Mouse (Mus musculus): ENCODE data around the gene Ccl6. TPM values are rescaled to one million over a fixed set of nuclear protein-coding genes. Genes with fewer than 3 reads are reported as not detected.

The Ccl6 gene
- polyA plus RNA-seq, 1 experiment from 2014 or later = 0.81 TPM

DNA sequence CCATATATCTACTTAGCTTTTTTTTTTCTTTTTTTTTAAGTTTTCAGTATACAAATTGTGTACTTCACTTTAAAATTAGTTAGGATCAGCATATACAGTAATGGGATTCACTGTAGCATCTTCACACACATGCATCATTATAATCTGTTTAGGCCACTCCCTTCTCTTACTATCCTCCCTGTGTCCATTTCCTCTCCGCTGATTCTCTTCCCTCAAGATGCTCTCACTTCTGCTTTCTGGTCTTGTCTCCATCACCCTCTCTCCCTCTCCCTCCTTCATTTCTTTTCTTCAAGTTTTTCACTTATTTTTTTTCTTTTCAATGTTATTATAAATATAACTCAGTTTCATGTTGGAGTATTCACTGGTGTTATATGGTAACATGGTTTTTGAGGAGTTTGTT, 26.1 kb upstream of the Ccl6 start:
- Histone ChIP-seq H3K27ac (no peak overlapping the region), H3K36me3 (no peaks in the 10 kb centered on the region), H3K9me3 (replicated peaks) (no peaks in the 10 kb centered on the region), H3K4me3 (no peak overlapping the region), H3K27me3 (no peaks in the 10 kb centered on the region), H3K4me2 (replicated peaks) (no peak overlapping the region), H3K4me1 (no peaks in the 10 kb centered on the region), H3K9ac (no peak overlapping the region)
- 91% methylated on average over 1 of the region's 1 CpGs for WGBS
- ATAC-seq (ENCODE audit: low FRiP score) = no peak

- Histone ChIP-seq H3K27ac (no peak overlapping the region), H3K27me3 (no peaks in the 10 kb centered on the region), H3K36me3 (no peaks in the 10 kb centered on the region), H3K4me3 (no peak overlapping the region), H3K9ac (no peak overlapping the region), H3K9me3 (replicated peaks) (no peaks in the 10 kb centered on the region), H3K4me1 (no peaks in the 10 kb centered on the region), H3K4me2 (replicated peaks) (no peak overlapping the region)
- WGBS = 55% methylated on average over 5 of the region's 5 CpGs
- no peak for ATAC-seq (ENCODE audit: low FRiP score)
Observed at GRCm38 (mm10) chr11:83618238-83618637, 25.4 kb upstream of the Ccl6 start.

GRCm38 (mm10) chr11:83616586-83616985, 23.7 kb upstream of the Ccl6 start:
- no peak for ATAC-seq (ENCODE audit: low FRiP score)
- no peak overlapping the region for H3K4me3 ChIP-seq
- no peaks in the 10 kb centered on the region for H3K36me3 ChIP-seq
- no peaks in the 10 kb centered on the region for H3K9me3 ChIP-seq (replicated peaks)
- no peaks in the 10 kb centered on the region for H3K27me3 ChIP-seq
- no peak overlapping the region for H3K9ac ChIP-seq
- H3K4me2 ChIP-seq (replicated peaks) = no peak overlapping the region
- WGBS = 97% methylated on average over 1 of the region's 1 CpGs
- no peaks in the 10 kb centered on the region for H3K4me1 ChIP-seq
- no peak overlapping the region for H3K27ac ChIP-seq

DNA sequence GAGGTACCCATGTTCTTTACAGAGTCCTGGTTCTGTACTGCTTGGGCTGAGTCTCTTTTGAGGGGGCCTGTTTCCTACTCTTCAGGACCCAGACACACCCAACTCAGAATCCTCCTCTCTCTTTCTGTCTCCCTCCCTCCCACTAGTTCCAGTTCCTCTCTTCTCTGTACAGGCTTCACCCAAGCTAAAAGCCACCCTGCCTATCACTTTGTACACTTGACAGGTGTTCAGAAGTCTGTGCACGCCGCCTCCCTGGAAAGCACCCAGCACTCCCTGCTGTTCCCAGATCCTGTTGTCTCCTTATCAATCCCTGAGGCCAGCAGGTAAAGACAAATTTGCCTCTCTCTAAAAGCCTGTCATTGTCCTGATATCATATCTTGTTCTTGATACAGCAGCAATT, 18.0 kb upstream of the Ccl6 start:
- Histone ChIP-seq H3K9me3 (replicated peaks) (no peaks in the 10 kb centered on the region), H3K4me2 (replicated peaks) (no peak overlapping the region), H3K27me3 (no peaks in the 10 kb centered on the region), H3K27ac (no peak overlapping the region), H3K4me3 (no peak overlapping the region), H3K9ac (no peak overlapping the region), H3K36me3 (no peaks in the 10 kb centered on the region), H3K4me1 (no peaks in the 10 kb centered on the region)
- ATAC-seq (ENCODE audit: low FRiP score) = no peak
- WGBS = 93% methylated on average over 2 of the region's 2 CpGs

GRCm38 (mm10) chr11:83606396-83606795, 13.5 kb upstream of the Ccl6 start:
- Histone ChIP-seq H3K4me3 (no peak overlapping the region), H3K4me1 (no peaks in the 10 kb centered on the region), H3K9me3 (replicated peaks) (no peaks in the 10 kb centered on the region), H3K4me2 (replicated peaks) (no peak overlapping the region), H3K27me3 (no peaks in the 10 kb centered on the region), H3K36me3 (no peaks in the 10 kb centered on the region), H3K9ac (no peak overlapping the region), H3K27ac (no peak overlapping the region)
- WGBS = 50% methylated on average over 1 of the region's 1 CpGs
- no peak for ATAC-seq (ENCODE audit: low FRiP score)

DNA sequence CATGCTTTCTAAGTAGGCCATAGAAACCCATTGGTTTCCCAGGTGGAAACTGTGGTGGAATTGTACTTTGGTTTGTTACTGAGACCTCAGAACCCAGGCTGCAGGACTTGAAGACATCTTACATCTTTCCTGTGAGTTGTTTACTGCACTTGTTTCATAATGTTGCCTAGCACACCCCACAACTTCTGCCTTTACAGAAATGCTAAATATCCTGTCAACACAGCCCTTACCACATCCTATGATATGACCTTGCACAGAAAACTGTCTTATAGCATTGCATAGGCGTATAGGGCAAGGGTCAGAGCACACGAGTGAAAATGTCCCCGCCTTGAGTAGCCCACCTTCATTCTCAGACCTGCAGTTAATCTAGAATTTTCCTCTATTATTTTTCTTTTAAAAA, 12.6 kb upstream of the Ccl6 start:
- H3K4me3 ChIP-seq = no peak overlapping the region
- H3K36me3 ChIP-seq = no peaks in the 10 kb centered on the region
- no peak overlapping the region for H3K4me2 ChIP-seq (replicated peaks)
- 93% methylated on average over 3 of the region's 3 CpGs for WGBS
- no peaks in the 10 kb centered on the region for H3K9me3 ChIP-seq (replicated peaks)
- ATAC-seq (ENCODE audit: low FRiP score) = no peak
- H3K27ac ChIP-seq = no peak overlapping the region
- H3K4me1 ChIP-seq = no peaks in the 10 kb centered on the region
- no peak overlapping the region for H3K9ac ChIP-seq
- H3K27me3 ChIP-seq = no peaks in the 10 kb centered on the region

GRCm38 (mm10) chr11:83604698-83605097, 11.8 kb upstream of the Ccl6 start:
- no peak for ATAC-seq (ENCODE audit: low FRiP score)
- no peaks in the 10 kb centered on the region for H3K36me3 ChIP-seq
- no peak overlapping the region for H3K27ac ChIP-seq
- no peak overlapping the region for H3K9ac ChIP-seq
- H3K4me1 ChIP-seq = no peaks in the 10 kb centered on the region
- no peak overlapping the region for H3K4me2 ChIP-seq (replicated peaks)
- H3K27me3 ChIP-seq = no peaks in the 10 kb centered on the region
- H3K4me3 ChIP-seq = no peak overlapping the region
- H3K9me3 ChIP-seq (replicated peaks) = no peaks in the 10 kb centered on the region
- 83% methylated on average over 4 of the region's 4 CpGs for WGBS

DNA sequence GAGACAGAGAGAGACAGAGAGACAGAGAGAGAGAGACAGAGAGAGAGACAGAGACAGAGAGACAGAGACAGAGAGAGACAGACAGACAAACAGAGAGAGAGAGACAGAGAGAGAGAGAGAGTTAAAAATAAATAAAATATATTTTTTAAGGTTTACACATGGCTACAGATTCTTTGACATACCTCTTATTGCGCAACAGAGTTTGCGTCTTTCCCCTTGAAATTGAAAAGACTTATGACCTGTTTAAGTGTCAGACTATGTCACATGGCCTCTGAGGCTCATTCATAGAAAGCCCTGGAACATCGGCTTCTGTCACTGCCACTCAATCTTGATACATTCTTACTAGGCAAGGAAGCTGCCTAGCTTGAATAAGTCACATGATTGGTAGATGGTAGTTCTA, 10.5 kb upstream of the Ccl6 start:
- no peak overlapping the region for H3K4me2 ChIP-seq (replicated peaks)
- no peaks in the 10 kb centered on the region for H3K36me3 ChIP-seq
- H3K27ac ChIP-seq = no peak overlapping the region
- no peaks in the 10 kb centered on the region for H3K27me3 ChIP-seq
- 90% methylated on average over 3 of the region's 3 CpGs for WGBS
- H3K4me3 ChIP-seq = no peak overlapping the region
- no peaks in the 10 kb centered on the region for H3K9me3 ChIP-seq (replicated peaks)
- no peaks in the 10 kb centered on the region for H3K4me1 ChIP-seq
- ATAC-seq (ENCODE audit: low FRiP score) = no peak
- H3K9ac ChIP-seq = no peak overlapping the region

GRCm38 (mm10) chr11:83600576-83600975, 7.7 kb upstream of the Ccl6 start:
- H3K4me3 ChIP-seq = no peak overlapping the region
- H3K27ac ChIP-seq = no peak overlapping the region
- H3K4me2 ChIP-seq (replicated peaks) = no peak overlapping the region
- ATAC-seq (ENCODE audit: low FRiP score) = no peak
- no peaks in the 10 kb centered on the region for H3K36me3 ChIP-seq
- 88% methylated on average over 2 of the region's 2 CpGs for WGBS
- no peaks in the 10 kb centered on the region for H3K9me3 ChIP-seq (replicated peaks)
- no peak overlapping the region for H3K9ac ChIP-seq
- H3K4me1 ChIP-seq = no peaks in the 10 kb centered on the region
- H3K27me3 ChIP-seq = no peaks in the 10 kb centered on the region

- no peaks in the 10 kb centered on the region for H3K27me3 ChIP-seq
- 95% methylated on average over 3 of the region's 3 CpGs for WGBS
Observed at GRCm38 (mm10) chr11:83598991-83599390, 6.1 kb upstream of the Ccl6 start.

DNA sequence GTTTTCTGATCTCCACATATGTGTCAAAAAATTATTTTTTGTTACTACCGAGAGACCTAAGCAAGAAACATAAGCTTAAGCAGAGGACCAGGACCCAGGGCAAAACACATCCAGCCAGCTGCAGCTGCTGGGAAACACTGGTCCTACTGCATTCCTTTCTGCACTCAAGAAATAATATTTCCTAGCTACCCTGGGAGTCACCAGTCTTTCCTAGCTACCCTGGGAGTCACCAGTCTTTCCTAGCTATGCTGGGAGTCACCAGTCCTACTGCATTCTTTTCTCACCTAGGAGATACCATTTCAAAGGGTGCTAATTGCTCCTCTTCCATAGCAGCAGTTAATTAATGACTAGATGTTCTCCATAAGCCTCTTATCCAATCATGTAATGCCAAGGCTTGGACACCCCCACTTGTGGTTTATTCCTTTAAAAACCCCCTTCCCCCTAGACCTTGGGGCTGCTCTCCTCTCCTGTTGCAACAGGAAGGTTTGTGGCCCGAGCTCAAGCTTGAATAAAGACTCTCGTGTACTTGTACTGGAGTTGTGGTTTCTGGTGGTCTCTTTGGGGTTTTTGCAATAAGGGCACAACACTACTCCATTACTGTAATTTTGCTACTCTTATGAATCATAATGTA, 5.4 kb upstream of the Ccl6 start:
- Histone ChIP-seq H3K27me3 (no peaks in the 10 kb centered on the region), H3K4me1 (no peaks in the 10 kb centered on the region), H3K27ac (no peak overlapping the region), H3K9me3 (replicated peaks) (no peaks in the 10 kb centered on the region), H3K36me3 (no peaks in the 10 kb centered on the region), H3K9ac (no peak overlapping the region), H3K4me3 (no peak overlapping the region), H3K4me2 (replicated peaks) (no peak overlapping the region)
- no peak for ATAC-seq (ENCODE audit: low FRiP score)
- WGBS = 79% methylated on average over 3 of the region's 3 CpGs

More at GRCm38 (mm10) chr11:83598991-83599390, 6.1 kb upstream of the Ccl6 start:
- Histone ChIP-seq H3K4me1 (no peaks in the 10 kb centered on the region), H3K9me3 (replicated peaks) (no peaks in the 10 kb centered on the region), H3K27ac (no peak overlapping the region), H3K4me2 (replicated peaks) (no peak overlapping the region), H3K36me3 (no peaks in the 10 kb centered on the region), H3K4me3 (no peak overlapping the region), H3K9ac (no peak overlapping the region)
- ATAC-seq (ENCODE audit: low FRiP score) = no peak

GRCm38 (mm10) chr11:83597796-83598195, 4.9 kb upstream of the Ccl6 start:
- no peak overlapping the region for H3K4me3 ChIP-seq
- H3K4me2 ChIP-seq (replicated peaks) = no peak overlapping the region
- no peaks in the 10 kb centered on the region for H3K4me1 ChIP-seq
- no peaks in the 10 kb centered on the region for H3K27me3 ChIP-seq
- 93% methylated on average over 7 of the region's 7 CpGs for WGBS
- no peak overlapping the region for H3K9ac ChIP-seq
- no peak for ATAC-seq (ENCODE audit: low FRiP score)
- no peaks in the 10 kb centered on the region for H3K9me3 ChIP-seq (replicated peaks)
- no peaks in the 10 kb centered on the region for H3K36me3 ChIP-seq
- H3K27ac ChIP-seq = no peak overlapping the region

DNA sequence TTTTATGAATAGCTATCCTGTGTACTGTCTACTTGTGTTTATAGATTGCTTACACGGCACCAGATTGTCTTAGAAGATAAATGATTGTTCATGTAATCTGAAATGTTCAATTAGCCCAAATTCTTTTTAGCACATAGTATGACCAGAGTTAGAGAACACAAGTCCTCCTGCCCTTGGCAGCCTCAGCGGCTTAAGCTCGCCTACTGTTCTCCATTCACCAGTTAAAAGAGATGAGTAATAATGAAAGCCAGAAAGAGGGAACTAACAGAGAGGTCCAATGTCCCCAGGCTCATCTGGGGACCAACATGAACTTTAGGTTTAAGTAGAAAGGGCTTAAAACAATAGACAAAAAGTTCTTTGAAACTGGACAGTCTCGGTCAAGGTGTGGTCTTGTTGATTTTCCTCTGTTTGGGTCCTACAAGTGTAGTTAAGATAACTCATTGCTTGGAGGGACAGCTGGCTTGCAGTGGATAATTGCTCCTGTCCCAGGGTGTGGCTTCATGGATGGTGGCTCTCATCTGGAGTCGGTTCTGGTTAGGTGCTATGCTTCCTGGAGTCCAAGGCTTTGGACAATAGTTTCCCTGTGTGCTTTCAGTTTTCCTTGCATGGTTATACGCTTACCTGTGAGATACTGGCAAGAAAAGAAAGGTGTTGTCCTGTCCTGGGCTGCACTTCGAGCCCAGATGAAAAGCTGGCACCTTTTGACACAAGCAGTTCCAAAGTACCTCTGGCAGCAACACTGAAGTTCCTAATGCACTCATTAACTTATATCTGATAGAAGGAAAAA, 3.0 kb upstream of the Ccl6 start:
- H3K27me3 ChIP-seq = no peaks in the 10 kb centered on the region
- H3K4me2 ChIP-seq (replicated peaks) = no peak overlapping the region
- H3K36me3 ChIP-seq = no peaks in the 10 kb centered on the region
- H3K4me1 ChIP-seq = no peaks in the 10 kb centered on the region
- no peak for ATAC-seq (ENCODE audit: low FRiP score)
- H3K9me3 ChIP-seq (replicated peaks) = no peaks in the 10 kb centered on the region
- no peak overlapping the region for H3K9ac ChIP-seq
- WGBS = 82% methylated on average over 7 of the region's 7 CpGs
- H3K27ac ChIP-seq = no peak overlapping the region
- no peak overlapping the region for H3K4me3 ChIP-seq
